Comparison of ENCODE assay signal across 7 mouse cellular contexts in genomic region chr1:72854337-72855237, GRCm38 (mm10). TPM values are rescaled to one million over a fixed set of nuclear protein-coding genes. Genes with fewer than 3 reads are reported as not detected.
DNase-seq lines count a peak whose midpoint lies in the region; ATAC-seq lines count a peak whose summit lies in the region.

No protein-coding gene starts in this region.

- peaks cover 8% of the 10 kb centered on the region; the same call in 1 of the 2 replicates for H3K4me1 ChIP-seq in hindbrain, embryonic 14.5 days (replicated peaks; ENCODE audit: control insufficient read depth, insufficient read depth, low read length)
- peaks cover 4% of the 10 kb centered on the region; the same call in 1 of the 2 replicates for H3K4me1 ChIP-seq in stomach, embryonic 16.5 days (ENCODE audit: control insufficient read depth, insufficient read depth, low read length)

- H3K4me3 ChIP-seq in hindbrain, embryonic 14.5 days (replicated peaks; ENCODE audit: low read length) = no peak overlapping the region
- no peak overlapping the region for H3K4me3 ChIP-seq in stomach, embryonic 16.5 days (replicated peaks; ENCODE audit: low read length)

- no peaks in the 10 kb centered on the region for H3K27me3 ChIP-seq in hindbrain, embryonic 14.5 days (ENCODE audit: control insufficient read depth, insufficient read depth, low read length)
- H3K27me3 ChIP-seq in stomach, embryonic 16.5 days (ENCODE audit: control insufficient read depth, insufficient read depth, low read length) = no peaks in the 10 kb centered on the region

- H3K4me2 ChIP-seq in hindbrain, embryonic 14.5 days (replicated peaks) = no peak overlapping the region
- H3K4me2 ChIP-seq in stomach, embryonic 16.5 days (ENCODE audit: low read depth, low read length) = no peak overlapping the region

- no peak overlapping the region for H3K9ac ChIP-seq in hindbrain, embryonic 14.5 days
- peak overlapping the region; percentile 44; the same call in 1 of the 2 replicates for H3K9ac ChIP-seq in stomach, embryonic 16.5 days (ENCODE audit: low read length)

- peaks cover 24% of the 10 kb centered on the region for H3K36me3 ChIP-seq in hindbrain, embryonic 14.5 days (replicated peaks; ENCODE audit: control insufficient read depth, insufficient read depth)
- peaks cover 7% of the 10 kb centered on the region; the same call in 1 of the 2 replicates for H3K36me3 ChIP-seq in stomach, embryonic 16.5 days (ENCODE audit: control insufficient read depth, insufficient read depth, low read length)

- peak; percentile 47 for DNase-seq in ovary, postnatal 36 days (ENCODE audit: low spot score)
- no peak for DNase-seq in ovary, postnatal 10 days (ENCODE audit: low spot score)
- DNase-seq in ZHBTc4 (ENCODE audit: low read depth, low spot score) = peak; percentile 80
- peak; percentile 90 for DNase-seq in embryo, embryonic 10.5 days (ENCODE audit: low spot score)
- DNase-seq in hindbrain, embryonic 14.5 days (ENCODE audit: low spot score) = peak; percentile 88
- peak; percentile 53 for DNase-seq in lung, postnatal 14 days

- no peaks in the 10 kb centered on the region for H3K9me3 ChIP-seq in hindbrain, embryonic 14.5 days (ENCODE audit: control insufficient read depth, low read length)
- H3K9me3 ChIP-seq in stomach, embryonic 16.5 days (replicated peaks; ENCODE audit: control insufficient read depth, low read length) = no peaks in the 10 kb centered on the region

- WGBS in hindbrain, embryonic 14.5 days = 46% methylated on average over 10 of the region's 10 CpGs
- 38% methylated on average over 10 of the region's 10 CpGs for WGBS in stomach, embryonic 16.5 days

- ATAC-seq in hindbrain, embryonic 14.5 days (ENCODE audit: low FRiP score) = no peak; the same call in 1 of the 2 replicates
- no peak; the same call in 1 of the 2 replicates for ATAC-seq in stomach, embryonic 16.5 days (ENCODE audit: insufficient read depth, low FRiP score)

- H3K27ac ChIP-seq in hindbrain, embryonic 14.5 days = no peak overlapping the region
- no peak overlapping the region for H3K27ac ChIP-seq in stomach, embryonic 16.5 days (ENCODE audit: low read length)

RNA-seq across cellular contexts. Expression of gene Igfbp5, which starts 20.1 kb away (rescaled TPM):
- 47.5 and 54.4 TPM in 2 replicates for polyA plus RNA-seq in hindbrain, embryonic 14.5 days (2014; fragmentation: Nextera tagmentation; extraction: Ambion mirVana)
- polyA plus RNA-seq in stomach, embryonic 16.5 days (2015; fragmentation: Nextera tagmentation; extraction: Ambion mirVana) = 122 and 123 TPM in 2 replicates

RNA-seq across cellular contexts. Expression of gene Igfbp2, which starts 30.3 kb away (rescaled TPM):
- polyA plus RNA-seq in hindbrain, embryonic 14.5 days (2014; fragmentation: Nextera tagmentation; extraction: Ambion mirVana) = 443 and 473 TPM in 2 replicates
- polyA plus RNA-seq in stomach, embryonic 16.5 days (2015; fragmentation: Nextera tagmentation; extraction: Ambion mirVana) = 375 and 392 TPM in 2 replicates
